Mouse (Mus musculus) cerebellum, postnatal 25 days (tissue): ENCODE results near the gene Btbd2.

Experiments
- DNase-seq, 2 experiments: peaks; one replicate each; pipeline ENCODE4 v3.0.0; 2021; ENCODE audit warnings: mixed read lengths in 2 of 2

The Btbd2 gene

DNA sequence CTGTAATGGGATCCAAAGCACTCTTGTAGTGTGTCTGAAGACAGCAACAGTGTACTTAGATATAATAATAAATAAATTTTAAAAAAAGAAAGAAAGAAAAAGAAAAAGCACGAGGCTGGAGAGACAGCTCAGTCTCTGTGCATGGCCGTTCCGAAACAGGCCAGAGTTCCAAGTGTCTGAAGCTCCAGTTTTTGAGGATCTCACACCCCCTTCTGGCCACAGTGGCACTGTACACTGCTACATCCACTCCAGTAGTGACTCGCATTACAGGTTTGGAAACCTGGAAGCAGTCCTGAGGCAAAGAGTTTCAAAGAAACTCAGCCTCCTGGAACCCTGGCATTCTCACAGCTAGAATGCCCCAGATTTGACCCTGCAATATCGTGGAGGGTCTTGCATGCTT is 31.0 kb upstream of the Btbd2 start:
- DNase-seq, result peak; percentile 76 to 86

DNA sequence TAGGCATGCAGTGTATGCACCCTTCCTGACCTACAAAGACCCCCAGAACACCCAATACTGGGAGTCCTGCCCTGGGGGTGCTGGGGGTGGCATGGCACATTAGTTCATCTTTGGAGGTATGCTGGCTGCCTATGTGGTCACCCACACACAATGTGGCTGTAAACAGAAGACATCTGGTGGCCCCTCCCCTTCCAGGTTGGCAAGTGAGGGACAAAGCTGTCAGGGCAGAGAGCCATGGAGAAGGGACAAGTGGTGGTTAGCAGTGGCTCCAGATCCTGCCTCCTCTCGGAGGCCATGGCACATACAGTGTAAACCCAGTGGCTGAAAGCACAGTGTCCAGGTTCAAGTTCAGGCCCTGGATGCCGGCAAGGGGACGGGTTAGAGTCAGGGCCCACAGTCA is 29.7 kb upstream of the Btbd2 start:
- DNase-seq, result peak; percentile 13 to 31

GRCm38 (mm10) chr10:80684984-80685383 is 28.1 kb upstream of the Btbd2 start:
- DNase-seq, result no peak

DNA sequence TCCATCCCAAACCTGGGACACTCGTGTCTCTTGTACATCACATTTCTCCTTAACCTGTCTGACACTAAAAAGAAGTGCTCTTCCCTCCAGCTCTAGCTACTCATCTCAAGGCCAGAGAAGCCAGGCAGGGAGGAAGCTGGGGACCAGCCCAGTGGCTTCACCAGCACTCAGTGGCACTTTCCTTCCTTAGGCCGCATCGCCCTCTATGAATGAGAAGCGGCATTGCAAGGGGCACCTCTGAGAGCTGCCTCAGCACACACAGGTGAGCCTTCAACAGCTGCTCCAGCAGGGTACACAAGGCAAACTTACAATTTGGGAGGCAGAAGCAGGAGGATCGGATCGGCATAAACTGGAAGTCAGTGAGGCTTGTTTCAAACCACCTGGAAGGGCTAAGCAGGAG is 27.3 kb upstream of the Btbd2 start:
- peak; percentile 69 to 82 for DNase-seq

- DNase-seq, result no peak
Measured at GRCm38 (mm10) chr10:80683647-80684046, 26.8 kb upstream of the Btbd2 start.

GRCm38 (mm10) chr10:80682003-80682402 is 25.1 kb upstream of the Btbd2 start:
- DNase-seq, result no peak

- no peak for DNase-seq
Measured at GRCm38 (mm10) chr10:80680260-80680696, 23.4 kb upstream of the Btbd2 start.

DNA sequence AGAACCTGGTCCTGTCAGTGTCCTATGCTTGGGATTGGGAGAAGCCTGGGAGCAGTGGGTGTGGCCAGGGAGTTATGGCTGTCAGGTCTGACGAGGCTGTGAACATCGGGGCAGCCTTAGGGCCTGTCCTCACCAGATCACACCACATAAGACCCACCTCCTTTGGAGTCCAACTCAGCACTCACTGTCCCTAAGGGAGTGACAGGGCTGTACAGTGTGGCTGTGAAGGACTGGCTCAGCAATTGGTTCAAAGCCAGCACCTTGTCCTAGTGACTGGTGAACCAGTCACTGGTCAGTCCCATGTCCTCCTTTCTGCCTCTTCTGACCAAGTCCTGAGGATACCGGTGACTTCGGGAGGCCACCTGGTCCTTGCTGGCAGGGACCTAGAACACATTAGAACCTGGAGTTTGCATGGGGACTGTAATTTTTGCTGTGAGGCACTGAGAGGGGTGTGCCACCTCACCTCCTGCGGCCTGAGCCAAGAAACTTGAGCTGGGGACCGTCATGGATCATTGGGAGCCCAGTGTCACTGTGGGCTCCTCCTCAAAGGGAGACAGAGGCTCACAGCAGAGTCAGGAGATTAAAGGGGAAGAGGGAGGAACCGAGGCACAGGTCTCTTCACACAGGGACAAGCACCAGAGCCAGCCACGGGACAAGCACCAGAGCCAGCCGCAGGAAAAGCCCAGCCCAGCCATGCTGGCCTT is 22.8 kb upstream of the Btbd2 start:
- no peak for DNase-seq

- peak in 1 of 2 experiments; percentile 65 for DNase-seq
Measured at GRCm38 (mm10) chr10:80678601-80679377, 21.9 kb upstream of the Btbd2 start.

DNA sequence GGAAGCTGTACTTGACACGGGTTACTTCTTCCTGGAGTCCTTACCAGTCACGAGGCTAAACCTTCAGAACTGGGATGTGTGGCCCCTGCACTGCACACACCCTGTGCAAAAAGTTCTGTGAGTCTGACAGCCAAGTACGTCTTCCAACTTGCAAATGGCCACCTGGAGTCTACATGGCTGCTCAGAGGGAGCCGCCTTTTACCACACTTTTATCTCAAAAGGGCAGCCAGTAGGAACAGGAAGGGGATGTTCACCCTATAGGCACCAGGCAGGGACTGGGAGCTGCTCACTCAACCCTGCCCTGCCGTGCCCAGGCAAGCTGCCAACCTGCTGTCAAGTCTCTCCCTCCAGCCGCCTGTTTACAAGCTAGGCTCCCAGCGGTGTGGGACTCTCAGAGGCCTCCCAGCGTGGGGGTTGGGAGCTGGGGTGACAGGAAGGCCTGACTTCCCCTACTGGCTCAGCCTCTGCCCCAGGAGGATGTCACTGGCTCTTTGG is 21.1 kb upstream of the Btbd2 start, which contains the start of gene Mknk2:
Gene Mknk2 (minus strand): TSS at position 171 of the 495 bp plus-strand sequence.
- peak; percentile 90 to 94 for DNase-seq

GRCm38 (mm10) chr10:80677128-80677875 is 20.4 kb upstream of the Btbd2 start:
- no peak for DNase-seq

- peak; percentile 100 for DNase-seq
Measured at GRCm38 (mm10) chr10:80676198-80676928, 19.5 kb upstream of the Btbd2 start.

GRCm38 (mm10) chr10:80675405-80676197 is 18.7 kb upstream of the Btbd2 start:
- DNase-seq, result peak in 1 of 2 experiments; percentile 47

GRCm38 (mm10) chr10:80674851-80675404 is 18.1 kb upstream of the Btbd2 start:
- DNase-seq, result peak in 1 of 2 experiments; percentile 56

- peak; percentile 56 to 66 for DNase-seq
Measured at GRCm38 (mm10) chr10:80674161-80674711, 17.4 kb upstream of the Btbd2 start.

DNA sequence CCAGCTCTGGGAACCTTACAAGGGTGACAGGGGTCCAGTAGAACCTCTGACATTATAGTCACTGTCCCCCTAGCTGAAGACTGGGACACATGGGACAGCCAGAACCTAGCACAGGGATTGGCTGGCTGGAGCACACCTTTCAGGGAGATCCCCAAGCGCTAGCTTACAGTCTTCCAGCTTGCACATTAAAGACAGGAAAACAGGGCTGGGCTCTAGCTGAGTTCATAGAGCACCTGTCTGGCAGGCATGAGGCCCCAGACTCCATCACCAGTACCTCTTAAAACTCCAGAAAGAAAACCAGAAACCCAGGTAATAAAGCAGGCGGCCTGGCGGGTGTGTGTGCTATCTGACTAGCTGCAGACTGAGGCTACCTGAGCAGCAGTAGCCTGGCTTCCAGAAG is 16.8 kb upstream of the Btbd2 start:
- DNase-seq, result no peak

DNA sequence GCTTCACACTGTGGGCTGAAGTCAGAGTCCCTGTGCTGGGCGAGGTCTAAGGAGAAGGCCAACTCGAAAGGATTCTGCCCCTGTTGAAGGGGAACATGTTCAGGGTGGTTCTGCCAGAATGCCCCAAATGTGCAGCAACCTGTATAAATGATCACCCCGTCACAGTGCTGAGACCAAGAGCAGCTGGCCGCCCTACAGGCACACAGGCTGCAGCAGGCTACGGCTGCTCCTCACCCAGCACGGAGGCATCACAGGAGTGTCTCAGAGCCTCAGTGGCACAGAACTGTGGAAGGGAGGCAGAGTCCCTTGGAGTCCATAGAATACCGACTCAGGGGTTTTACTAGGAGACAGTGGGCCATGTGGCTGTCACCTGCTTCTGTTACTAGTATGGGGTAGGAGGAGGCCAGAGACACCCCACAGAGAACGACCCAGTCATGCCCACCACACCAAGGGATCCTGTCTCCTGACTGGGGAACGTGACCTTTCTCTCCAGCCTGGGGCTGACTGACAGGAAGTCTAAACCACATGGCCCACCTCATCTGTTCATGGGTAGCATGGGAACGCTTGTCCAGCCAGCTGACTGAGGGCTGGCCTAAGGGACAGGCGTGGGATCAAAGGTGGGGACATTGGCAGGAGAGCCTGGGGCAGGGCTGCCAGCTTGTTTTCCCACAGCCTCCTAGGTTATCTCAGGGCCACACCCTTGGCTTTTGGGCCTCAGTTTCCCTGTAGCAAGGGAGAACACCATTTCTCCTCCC is 15.2 kb upstream of the Btbd2 start:
- peak in 1 of 2 experiments; percentile 52 for DNase-seq

DNA sequence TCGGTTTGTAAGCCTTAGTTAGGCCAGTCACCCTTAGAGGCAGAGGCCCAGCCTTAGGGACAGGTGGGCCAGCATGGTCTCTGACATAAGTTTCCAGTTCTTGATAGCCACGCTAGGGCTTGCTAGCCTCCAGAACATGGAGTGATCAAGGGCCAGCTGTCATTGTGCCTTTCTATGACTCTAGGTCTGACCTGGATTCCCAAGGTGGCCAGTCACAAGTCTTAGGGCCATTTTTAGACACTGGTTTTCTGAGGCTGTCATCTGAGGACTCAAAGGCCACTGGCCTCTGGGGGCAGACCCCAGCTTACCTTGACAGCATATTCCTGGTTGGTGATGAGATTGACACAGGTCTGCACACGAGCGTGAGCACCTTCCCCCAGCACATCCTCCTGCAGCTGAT is 14.4 kb upstream of the Btbd2 start:
- no peak for DNase-seq

GRCm38 (mm10) chr10:80670531-80670930 is 13.7 kb upstream of the Btbd2 start:
- DNase-seq, result peak in 1 of 2 experiments; percentile 51
